14 mouse cellular contexts compared by ENCODE assay signal in genomic region chr3:68824765-68825090, GRCm38 (mm10). TPM values are rescaled to one million over a fixed set of nuclear protein-coding genes. Genes with fewer than 3 reads are reported as not detected.
DNase-seq lines count a peak whose midpoint lies in the region; ATAC-seq lines count a peak whose summit lies in the region.
"Had no signal": no experiment of that assay in that cellular context is flagged by ENCODE, and none has a peak within 500 bp of the region (broad histone marks: within the 10 kb centered on the region; RNA-seq: fewer than 3 reads in every experiment).

No protein-coding gene starts in this region.

- no peaks in the 10 kb centered on the region for H3K9me3 ChIP-seq in forebrain, embryonic 15.5 days
- H3K9me3 ChIP-seq in forebrain, embryonic 12.5 days: no peaks in the 10 kb centered on the region
- H3K9me3 ChIP-seq in neural tube, embryonic 11.5 days (ENCODE audit: control insufficient read depth, low read length): no peaks in the 10 kb centered on the region
- H3K9me3 ChIP-seq: heart, embryonic 10.5 days had no signal

- H3K4me3 ChIP-seq in forebrain, embryonic 15.5 days: no peak overlapping the region
- H3K4me3 ChIP-seq in forebrain, embryonic 12.5 days (replicated peaks): no peak overlapping the region
- no peak overlapping the region for H3K4me3 ChIP-seq in neural tube, embryonic 11.5 days (ENCODE audit: low read depth, low read length)
- H3K4me3 ChIP-seq: gastrocnemius, adult 2 months; heart, embryonic 10.5 days had no signal

- H3K27me3 ChIP-seq in forebrain, embryonic 15.5 days: no peaks in the 10 kb centered on the region
- H3K27me3 ChIP-seq in forebrain, embryonic 12.5 days: no peaks in the 10 kb centered on the region
- no peaks in the 10 kb centered on the region for H3K27me3 ChIP-seq in neural tube, embryonic 11.5 days (ENCODE audit: control insufficient read depth, insufficient read depth, low read length)

- H3K4me1 ChIP-seq in forebrain, embryonic 15.5 days: peaks cover 33% of the 10 kb centered on the region
- peaks cover 13% of the 10 kb centered on the region; the same call in 1 of the 2 replicates for H3K4me1 ChIP-seq in forebrain, embryonic 12.5 days
- peaks cover 11% of the 10 kb centered on the region; the same call in 1 of the 2 replicates for H3K4me1 ChIP-seq in neural tube, embryonic 11.5 days (ENCODE audit: control insufficient read depth, insufficient read depth, low read length)

- H3K4me2 ChIP-seq in forebrain, embryonic 15.5 days (replicated peaks): 0 out of 2 replicates have a peak overlapping the region, but pooled peaks have one; percentile 6
- H3K4me2 ChIP-seq in forebrain, embryonic 12.5 days: no peak overlapping the region
- no peak overlapping the region for H3K4me2 ChIP-seq in neural tube, embryonic 11.5 days (ENCODE audit: low read depth)

- no peaks in the 10 kb centered on the region for H3K36me3 ChIP-seq in forebrain, embryonic 15.5 days
- no peaks in the 10 kb centered on the region for H3K36me3 ChIP-seq in forebrain, embryonic 12.5 days (replicated peaks)
- H3K36me3 ChIP-seq in neural tube, embryonic 11.5 days (ENCODE audit: control insufficient read depth, insufficient read depth, low read length): no peaks in the 10 kb centered on the region
- H3K36me3 ChIP-seq: heart, embryonic 10.5 days had no signal

- peak; percentile 20 for DNase-seq in neural tube, embryonic 11.5 days (ENCODE audit: low spot score)
- no peak for DNase-seq in neural tube, embryonic 10.5 days (ENCODE audit: extremely low spot score, low spot score)
- peak; percentile 27 for DNase-seq in kidney, postnatal 14 days
- DNase-seq in B cell, adult 2 months: no peak
- no peak for DNase-seq in natural killer cell, adult 2 months (ENCODE audit: low spot score in 2 of 2)
- DNase-seq in lung, postnatal 10 days: no peak
- DNase-seq: right cerebral cortex, postnatal 14 days; thymus, adult 2 months had no signal

- peak overlapping the region; percentile 49 for H3K27ac ChIP-seq in forebrain, embryonic 15.5 days (replicated peaks)
- no peak overlapping the region for H3K27ac ChIP-seq in forebrain, embryonic 12.5 days
- no peak overlapping the region for H3K27ac ChIP-seq in neural tube, embryonic 11.5 days (ENCODE audit: low read depth, low read length)
- H3K27ac ChIP-seq: gastrocnemius, adult 2 months; heart, embryonic 10.5 days had no signal

- no peak; the same call in none of the 2 replicates for ATAC-seq in forebrain, embryonic 15.5 days (replicated peaks)
- no peak for ATAC-seq in forebrain, embryonic 12.5 days (ENCODE audit: low FRiP score)
- ATAC-seq in neural tube, embryonic 11.5 days (ENCODE audit: insufficient read depth, low FRiP score, low TSS enrichment): peak; percentile 65
- ATAC-seq: activated CD4-positive, CD25-positive, alpha-beta regulatory T cell, adult 4 months had no signal

- H3K9ac ChIP-seq in forebrain, embryonic 15.5 days (replicated peaks): no peak overlapping the region
- H3K9ac ChIP-seq in forebrain, embryonic 12.5 days: no peak overlapping the region
- H3K9ac ChIP-seq in neural tube, embryonic 11.5 days (ENCODE audit: low read length): no peak overlapping the region

- WGBS in forebrain, embryonic 15.5 days: 48% methylated on average over 2 of the region's 2 CpGs
- 85% methylated on average over 2 of the region's 2 CpGs for WGBS in forebrain, embryonic 12.5 days
- WGBS in neural tube, embryonic 11.5 days: 12% methylated on average over 2 of the region's 2 CpGs

RNA-seq across cellular contexts. Expression of gene 1110032F04Rik, which starts 44.7 kb away (rescaled TPM):
- 3.5 and 3.7 TPM in 2 replicates for polyA plus RNA-seq in forebrain, embryonic 15.5 days (2015; fragmentation: Nextera tagmentation; extraction: Ambion mirVana)
- 1.5 and 2.0 TPM in 2 replicates for polyA plus RNA-seq in forebrain, embryonic 12.5 days (2016; fragmentation: Nextera tagmentation; extraction: Ambion mirVana)
- 3.3 and 3.6 TPM in 2 replicates for polyA plus RNA-seq in neural tube, embryonic 11.5 days (2014; fragmentation: Nextera tagmentation; extraction: Ambion mirVana)
- polyA plus RNA-seq: C2C12 had no signal

Comparison
In these comparisons a context has a peak if more than half of its experiments do, and no peak if none do; other contexts are left out.
1. DNase-seq: peak in neural tube, embryonic 11.5 days (single experiment) and kidney, postnatal 14 days (single experiment); none in neural tube, embryonic 10.5 days (single experiment), B cell, adult 2 months (0 of 2), natural killer cell, adult 2 months (0 of 2) and lung, postnatal 10 days (single experiment).